Mouse (Mus musculus): Measurements from ENCODE around the gene Zzz3. TPM values are rescaled to one million over a fixed set of nuclear protein-coding genes. Genes with fewer than 3 reads are reported as not detected.

Zzz3 gene
- total and polyA plus RNA-seq, 2 experiments from 2014 or later: 18.1 to 22.4 TPM

- Histone ChIP-seq H3K4me2 (ENCODE audit: low read depth, low read length) (no peak overlapping the region), H3K4me1 (ENCODE audit: control insufficient read depth, insufficient read depth) (peaks cover 9% of the 10 kb centered on the region; the same call in 1 of the 2 replicates), H3K4me3 (ENCODE audit: low read depth, low read length) (no peak overlapping the region), H3K27me3 (ENCODE audit: control insufficient read depth, insufficient read depth, low read length) (no peaks in the 10 kb centered on the region), H3K27ac (ENCODE audit: low read depth) (no peak overlapping the region), H3K9ac (replicated peaks; ENCODE audit: low read depth, low read length) (no peak overlapping the region), H3K9me3 (replicated peaks; ENCODE audit: control insufficient read depth, low read length) (no peaks in the 10 kb centered on the region), H3K36me3 (replicated peaks; ENCODE audit: control insufficient read depth, insufficient read depth, low read length) (0 out of 2 replicates have a peak, but pooled peaks cover 5% of the 10 kb centered on the region)
- TF ChIP-seq CTCF (IDR thresholded peaks at IDR 0.05; ENCODE audit: low read depth) (no peak), EP300 (IDR thresholded peaks at IDR 0.05; ENCODE audit: low read depth) (no peak)
- ATAC-seq (ENCODE audit: insufficient read depth, low read depth) (no peak), DNase-seq (ENCODE audit: low spot score) (no peak)
- WGBS: 85% methylated on average over 10 of the region's 10 CpGs
Observed at GRCm38 (mm10) chr3:152348011-152348830, 47.1 kb upstream of the Zzz3 start.

GRCm38 (mm10) chr3:152350431-152350830 lies 44.8 kb upstream of the Zzz3 start:
- no peak for ATAC-seq (ENCODE audit: insufficient read depth, low read depth)
- Histone ChIP-seq H3K27ac (ENCODE audit: low read depth) (no peak overlapping the region), H3K4me3 (ENCODE audit: low read depth, low read length) (no peak overlapping the region), H3K36me3 (replicated peaks; ENCODE audit: control insufficient read depth, insufficient read depth, low read length) (0 out of 2 replicates have a peak, but pooled peaks cover 5% of the 10 kb centered on the region), H3K4me1 (ENCODE audit: control insufficient read depth, insufficient read depth) (peaks cover 9% of the 10 kb centered on the region; the same call in 1 of the 2 replicates), H3K27me3 (ENCODE audit: control insufficient read depth, insufficient read depth, low read length) (no peaks in the 10 kb centered on the region), H3K9me3 (replicated peaks; ENCODE audit: control insufficient read depth, low read length) (no peaks in the 10 kb centered on the region), H3K4me2 (ENCODE audit: low read depth, low read length) (no peak overlapping the region), H3K9ac (replicated peaks; ENCODE audit: low read depth, low read length) (no peak overlapping the region)
- no peak for DNase-seq (ENCODE audit: low spot score)
- 67% methylated on average over 3 of the region's 3 CpGs for WGBS
- TF ChIP-seq EP300 (IDR thresholded peaks at IDR 0.05; ENCODE audit: low read depth) (no peak), CTCF (IDR thresholded peaks at IDR 0.05; ENCODE audit: low read depth) (no peak)

GRCm38 (mm10) chr3:152350966-152351365 lies 44.3 kb upstream of the Zzz3 start:
- WGBS: 79% methylated on average over 5 of the region's 5 CpGs
- DNase-seq (ENCODE audit: low spot score) (no peak), ATAC-seq (ENCODE audit: insufficient read depth, low read depth) (no peak)
- Histone ChIP-seq H3K9ac (replicated peaks; ENCODE audit: low read depth, low read length) (no peak overlapping the region), H3K9me3 (replicated peaks; ENCODE audit: control insufficient read depth, low read length) (no peaks in the 10 kb centered on the region), H3K36me3 (replicated peaks; ENCODE audit: control insufficient read depth, insufficient read depth, low read length) (0 out of 2 replicates have a peak, but pooled peaks cover 5% of the 10 kb centered on the region), H3K27me3 (ENCODE audit: control insufficient read depth, insufficient read depth, low read length) (no peaks in the 10 kb centered on the region), H3K4me2 (ENCODE audit: low read depth, low read length) (no peak overlapping the region), H3K27ac (ENCODE audit: low read depth) (no peak overlapping the region), H3K4me1 (ENCODE audit: control insufficient read depth, insufficient read depth) (peaks cover 9% of the 10 kb centered on the region; the same call in 1 of the 2 replicates), H3K4me3 (ENCODE audit: low read depth, low read length) (no peak overlapping the region)
- TF ChIP-seq EP300 (IDR thresholded peaks at IDR 0.05; ENCODE audit: low read depth): no peak
- no peak for TF ChIP-seq CTCF (IDR thresholded peaks at IDR 0.05; ENCODE audit: low read depth)

- peaks cover 7% of the 10 kb centered on the region; the same call in 1 of the 2 replicates for H3K4me1 ChIP-seq (ENCODE audit: control insufficient read depth, insufficient read depth)
- WGBS: 65% methylated on average over 4 of the region's 4 CpGs
- H3K4me3 ChIP-seq (ENCODE audit: low read depth, low read length): no peak overlapping the region
- 0 out of 2 replicates have a peak, but pooled peaks cover 5% of the 10 kb centered on the region for H3K36me3 ChIP-seq (replicated peaks; ENCODE audit: control insufficient read depth, insufficient read depth, low read length)
- ATAC-seq (ENCODE audit: insufficient read depth, low read depth): no peak
- H3K27me3 ChIP-seq (ENCODE audit: control insufficient read depth, insufficient read depth, low read length): no peaks in the 10 kb centered on the region
- DNase-seq (ENCODE audit: low spot score): no peak
- H3K9me3 ChIP-seq (replicated peaks; ENCODE audit: control insufficient read depth, low read length): no peaks in the 10 kb centered on the region
- no peak overlapping the region for H3K9ac ChIP-seq (replicated peaks; ENCODE audit: low read depth, low read length)
- no peak overlapping the region for H3K27ac ChIP-seq (ENCODE audit: low read depth)
- TF ChIP-seq CTCF (IDR thresholded peaks at IDR 0.05; ENCODE audit: low read depth): no peak
- TF ChIP-seq EP300 (IDR thresholded peaks at IDR 0.05; ENCODE audit: low read depth): no peak
- H3K4me2 ChIP-seq (ENCODE audit: low read depth, low read length): no peak overlapping the region
Observed at GRCm38 (mm10) chr3:152352289-152352688, 43.0 kb upstream of the Zzz3 start.

- H3K4me1 ChIP-seq (ENCODE audit: control insufficient read depth, insufficient read depth): no peaks in the 10 kb centered on the region
- no peak overlapping the region for H3K27ac ChIP-seq (ENCODE audit: low read depth)
- TF ChIP-seq EP300 (IDR thresholded peaks at IDR 0.05; ENCODE audit: low read depth) (no peak), CTCF (IDR thresholded peaks at IDR 0.05; ENCODE audit: low read depth) (no peak)
- DNase-seq (ENCODE audit: low spot score) (no peak), ATAC-seq (ENCODE audit: insufficient read depth, low read depth) (no peak)
- H3K36me3 ChIP-seq (replicated peaks; ENCODE audit: control insufficient read depth, insufficient read depth, low read length): peaks cover 10% of the 10 kb centered on the region
- H3K4me2 ChIP-seq (ENCODE audit: low read depth, low read length): no peak overlapping the region
- H3K9ac ChIP-seq (replicated peaks; ENCODE audit: low read depth, low read length): no peak overlapping the region
- 71% methylated on average over 10 of the region's 10 CpGs for WGBS
- no peaks in the 10 kb centered on the region for H3K27me3 ChIP-seq (ENCODE audit: control insufficient read depth, insufficient read depth, low read length)
- H3K4me3 ChIP-seq (ENCODE audit: low read depth, low read length): no peak overlapping the region
- H3K9me3 ChIP-seq (replicated peaks; ENCODE audit: control insufficient read depth, low read length): no peaks in the 10 kb centered on the region
Observed at GRCm38 (mm10) chr3:152353434-152354177, 41.7 kb upstream of the Zzz3 start.

Data from heart, postnatal 0 days (tissue).